13 mouse cellular contexts compared by ENCODE assay signal in genomic region chr1:38410457-38410856, GRCm38 (mm10).
DNase-seq lines count a peak whose midpoint lies in the region; ATAC-seq and TF ChIP-seq lines count a peak whose summit lies in the region.
"Had no signal": no experiment of that assay in that cellular context is flagged by ENCODE, and none has a peak within 500 bp of the region (broad histone marks: within the 10 kb centered on the region; RNA-seq: fewer than 3 reads in every experiment).

No protein-coding gene starts in this region.

- no peaks in the 10 kb centered on the region for H3K9me3 ChIP-seq in midbrain, embryonic 10.5 days (replicated peaks)
- H3K9me3 ChIP-seq: G1E; liver, embryonic 12.5 days; megakaryocyte, embryonic 14.5 days had no signal

- no peak for ATAC-seq in megakaryocyte-erythroid progenitor cell, adult 5-6 weeks (replicated peaks; ENCODE audit: low FRiP score, low TSS enrichment, poor library complexity, severe bottlenecking)
- ATAC-seq: liver, embryonic 12.5 days had no signal

- H3K27me3 ChIP-seq in midbrain, embryonic 10.5 days (ENCODE audit: low read depth, poor library complexity, severe bottlenecking): no peaks in the 10 kb centered on the region
- H3K27me3 ChIP-seq: liver, embryonic 12.5 days had no signal

- no peak overlapping the region for H3K4me3 ChIP-seq in left cerebral cortex, adult 2 months
- H3K4me3 ChIP-seq in midbrain, embryonic 10.5 days: no peak overlapping the region
- H3K4me3 ChIP-seq: liver, embryonic 12.5 days; megakaryocyte, embryonic 14.5 days had no signal

- no peak for TF ChIP-seq CTCF in left cerebral cortex, adult 2 months (IDR thresholded peaks at IDR 0.05)

- H3K27ac ChIP-seq in left cerebral cortex, adult 2 months: no peak overlapping the region
- peak overlapping the region; percentile 4; the same call in 1 of the 2 replicates for H3K27ac ChIP-seq in midbrain, embryonic 10.5 days (replicated peaks)
- H3K27ac ChIP-seq: liver, embryonic 12.5 days had no signal

- H3K4me1 ChIP-seq in midbrain, embryonic 10.5 days: peaks cover 15% of the 10 kb centered on the region
- H3K4me1 ChIP-seq: liver, embryonic 12.5 days had no signal

- WGBS in midbrain, embryonic 10.5 days: 40% methylated on average over 4 of the region's 4 CpGs

- peak; percentile 20 for DNase-seq in cerebellum, adult 11-12 months
- DNase-seq in cerebellum, postnatal 25 days: no peak
- DNase-seq in left cerebral cortex, postnatal 4 days: peak; percentile 56
- no peak for DNase-seq in left cerebral cortex, adult 2 months (ENCODE audit: extremely low spot score in 1 of 2, low spot score in 2 of 2)
- no peak for DNase-seq in midbrain, embryonic 10.5 days (ENCODE audit: low spot score)
- DNase-seq in right cerebral cortex, postnatal 36 days (ENCODE audit: low spot score in 2 of 2): peak; percentile 29 to 39
- DNase-seq in thymus, adult 18-20 months: no peak
- DNase-seq: heart, postnatal 14 days; kidney, postnatal 36 days had no signal

- no peaks in the 10 kb centered on the region for H3K36me3 ChIP-seq in midbrain, embryonic 10.5 days
- H3K36me3 ChIP-seq: G1E; liver, embryonic 12.5 days had no signal

- intact Hi-C loops in left cerebral cortex, postnatal 4 days (cut with DNase I): no loop called here
- intact Hi-C loops in left cerebral cortex, adult 2 months (cut with DNase I): no loop called here

Comparison
In these comparisons a context has a peak if more than half of its experiments do, and no peak if none do; other contexts are left out.
1. DNase-seq: peak in cerebellum, adult 11-12 months (single experiment), left cerebral cortex, postnatal 4 days (single experiment) and right cerebral cortex, postnatal 36 days (2 of 2); none in cerebellum, postnatal 25 days (0 of 2), left cerebral cortex, adult 2 months (0 of 2), midbrain, embryonic 10.5 days (single experiment) and thymus, adult 18-20 months (0 of 2).